Mouse (Mus musculus): Measurements from ENCODE around the gene Asic2. TPM values are rescaled to one million over a fixed set of nuclear protein-coding genes. Genes with fewer than 3 reads are reported as not detected.

Gene Asic2
- total RNA-seq, 4 experiments from 2014 or later, result 0.13 to 1.5 (median 0.41) TPM

DNA sequence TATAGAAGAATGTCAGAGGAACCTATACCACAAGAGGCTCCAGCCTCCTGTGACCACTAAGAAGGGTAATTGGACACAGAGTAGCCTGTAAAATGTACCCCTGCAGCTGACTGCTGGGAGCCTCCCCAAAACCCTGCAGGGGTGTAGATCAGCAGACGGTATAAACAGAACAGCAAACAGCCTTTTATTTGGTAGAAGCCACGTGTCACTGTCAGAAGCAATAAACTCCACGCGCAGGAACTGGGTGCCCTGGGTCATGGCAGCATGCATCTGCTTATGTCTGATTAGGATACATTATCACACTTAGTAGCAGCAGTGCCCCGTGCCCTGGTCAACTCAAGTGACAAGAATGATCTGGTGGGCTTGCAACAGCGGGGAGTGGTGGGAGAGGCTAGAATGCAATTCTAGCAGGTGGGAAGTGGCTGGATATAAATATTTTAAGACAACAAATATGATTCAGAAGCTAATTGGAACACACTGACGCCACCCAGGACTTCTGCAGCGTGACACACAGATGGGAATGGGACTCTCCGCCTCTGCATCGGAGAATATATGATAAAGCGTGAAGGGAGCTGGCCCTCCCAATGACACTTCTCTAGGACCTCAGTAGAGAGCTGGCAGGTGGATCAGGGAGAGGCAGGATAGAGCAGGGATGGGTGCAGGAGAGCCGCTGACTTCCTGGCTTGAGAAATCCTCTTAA is 912.7 kb downstream of the Asic2 start:
- DNase-seq (ENCODE audit: low spot score in 2 of 2), result no peak

DNA sequence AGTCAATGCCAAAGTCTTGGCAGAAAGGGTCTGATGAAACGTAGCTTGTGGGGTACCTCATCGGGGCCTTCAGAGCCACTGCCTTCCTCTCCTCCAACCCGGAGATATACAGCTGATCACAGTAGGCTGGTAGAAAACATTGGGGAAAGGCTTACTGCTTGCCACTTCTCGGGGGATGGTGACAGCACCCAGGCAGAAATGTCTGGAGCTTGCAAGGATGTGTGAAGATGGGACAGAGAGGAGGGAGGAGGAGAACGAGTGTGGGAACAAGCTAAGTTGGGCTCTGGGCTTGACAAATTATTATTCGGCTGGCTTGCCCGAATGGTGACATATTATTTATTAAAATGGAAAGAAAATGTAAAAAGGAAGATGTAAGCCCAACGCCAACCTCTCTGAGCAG is 914.4 kb downstream of the Asic2 start:
- no peak for DNase-seq (ENCODE audit: low spot score in 2 of 2)

DNA sequence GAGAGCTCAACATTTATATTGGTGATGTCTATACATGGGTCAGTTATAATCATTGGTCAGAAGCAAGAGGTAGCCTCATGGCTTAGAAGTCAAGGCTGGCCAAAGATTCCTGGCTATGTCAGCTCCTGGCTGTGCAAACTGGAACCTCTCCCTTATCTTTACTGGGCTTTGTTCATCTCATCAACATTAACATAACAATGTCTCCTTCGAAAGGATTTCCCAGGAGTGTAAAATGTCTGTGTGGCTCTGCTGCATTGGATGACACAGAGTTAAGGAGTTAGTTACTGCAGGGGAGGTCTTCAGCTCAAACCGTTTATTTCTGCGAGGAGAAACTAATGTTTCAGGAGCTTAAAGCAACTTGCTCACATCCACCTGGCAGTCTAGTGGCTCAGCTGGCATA is 926.6 kb downstream of the Asic2 start:
- no peak for DNase-seq (ENCODE audit: low spot score in 2 of 2)

DNA sequence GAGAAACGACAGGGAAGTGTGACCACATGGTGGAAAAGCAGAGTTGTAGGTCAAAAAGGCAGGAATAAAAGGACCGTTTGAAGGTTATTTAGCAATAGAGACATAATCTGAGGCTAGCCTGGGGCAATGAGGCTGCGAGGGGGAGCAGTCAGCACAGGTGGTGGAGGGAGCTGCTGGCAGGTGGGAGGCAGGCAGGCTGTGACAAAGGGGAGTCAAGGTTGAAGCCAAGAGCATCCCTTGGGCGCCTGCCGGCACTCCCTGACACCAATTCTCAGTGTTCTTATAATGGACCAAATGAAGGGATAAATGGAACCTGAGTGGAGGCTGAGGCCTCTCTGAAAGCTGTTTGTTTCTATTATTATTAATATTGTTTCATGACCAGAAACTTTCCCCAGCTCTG is 928.3 kb downstream of the Asic2 start:
- DNase-seq (ENCODE audit: low spot score in 2 of 2), result no peak

DNA sequence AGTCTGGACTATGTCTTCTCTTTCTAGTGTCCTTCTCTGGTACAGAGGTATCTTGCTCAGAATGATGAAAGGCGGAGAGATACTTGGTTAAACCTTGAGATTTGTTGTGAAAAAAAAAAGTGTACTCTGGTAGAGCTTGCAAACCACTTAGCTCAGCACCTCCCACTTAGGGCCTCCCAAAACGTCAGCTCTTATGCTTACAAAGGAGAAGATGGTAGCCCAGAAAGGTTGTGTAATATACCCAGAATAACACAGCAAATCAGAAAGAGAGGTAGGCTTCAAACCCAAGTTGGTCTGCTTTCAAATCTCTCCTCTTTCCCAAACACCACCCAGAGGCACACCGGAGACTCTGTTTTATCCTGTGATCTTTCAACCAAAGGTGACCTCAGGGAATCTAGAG is 936.1 kb downstream of the Asic2 start:
- DNase-seq (ENCODE audit: low spot score in 2 of 2), result no peak

DNA sequence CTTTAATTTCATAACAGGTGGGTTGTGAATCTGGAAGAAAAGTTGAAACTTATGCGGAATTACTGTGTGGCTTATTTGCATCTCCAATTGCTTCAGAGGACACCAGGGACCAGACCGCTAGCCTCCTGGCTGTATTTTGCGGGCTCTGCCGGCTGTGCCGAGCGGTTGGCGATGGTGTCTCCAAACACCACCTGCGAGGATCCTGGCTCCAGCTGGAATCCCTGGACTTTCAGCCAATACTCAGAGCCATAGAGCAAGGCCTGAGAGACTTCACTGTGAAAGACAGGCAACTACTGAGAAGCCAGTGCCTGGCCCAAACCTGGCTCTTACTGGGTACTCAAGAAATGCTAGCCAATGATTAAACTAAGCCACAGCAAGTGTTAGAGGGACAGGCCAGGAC is 953.5 kb downstream of the Asic2 start:
- DNase-seq (ENCODE audit: low spot score in 2 of 2), result no peak

DNA sequence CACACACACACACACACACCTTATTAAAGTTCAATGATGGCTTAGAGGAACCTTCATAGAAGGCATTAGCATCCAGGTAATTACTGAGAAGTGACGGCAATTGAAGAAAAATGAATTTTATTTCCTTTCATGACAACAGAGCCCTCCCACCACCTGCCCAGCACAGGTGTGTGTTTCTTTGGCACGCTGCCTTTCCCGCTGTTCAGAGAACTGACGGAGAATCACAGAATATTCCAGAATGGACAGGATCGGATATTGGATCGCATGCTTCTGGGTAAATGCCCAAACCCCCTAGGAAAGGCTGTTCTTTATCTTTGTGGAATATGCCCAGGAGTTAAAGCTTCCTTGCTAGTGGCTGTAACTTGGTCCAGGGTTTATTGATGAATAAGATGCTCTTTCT is 954.8 kb downstream of the Asic2 start:
- DNase-seq (ENCODE audit: low spot score in 2 of 2), result no peak

DNA sequence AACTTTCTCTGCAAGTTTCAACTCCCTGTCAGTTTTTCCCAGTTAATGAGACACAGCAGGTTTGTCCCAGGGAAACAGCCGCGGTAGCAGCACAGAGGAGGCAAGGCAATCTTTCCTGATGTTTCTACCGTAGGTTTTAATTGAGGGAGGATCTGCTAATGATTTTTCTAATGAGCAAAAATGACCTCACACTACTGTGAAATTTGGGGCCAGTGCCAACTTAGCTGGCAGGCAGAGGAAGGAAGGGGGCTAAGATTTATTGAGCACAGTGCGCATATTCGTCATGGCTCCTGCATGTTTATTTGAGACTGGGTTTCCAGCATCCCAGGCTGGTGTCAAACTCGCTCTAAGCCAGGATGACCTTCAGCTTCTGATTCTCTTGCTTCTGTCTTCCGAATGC is 957.5 kb downstream of the Asic2 start:
- DNase-seq (ENCODE audit: low spot score in 2 of 2), result no peak

DNA sequence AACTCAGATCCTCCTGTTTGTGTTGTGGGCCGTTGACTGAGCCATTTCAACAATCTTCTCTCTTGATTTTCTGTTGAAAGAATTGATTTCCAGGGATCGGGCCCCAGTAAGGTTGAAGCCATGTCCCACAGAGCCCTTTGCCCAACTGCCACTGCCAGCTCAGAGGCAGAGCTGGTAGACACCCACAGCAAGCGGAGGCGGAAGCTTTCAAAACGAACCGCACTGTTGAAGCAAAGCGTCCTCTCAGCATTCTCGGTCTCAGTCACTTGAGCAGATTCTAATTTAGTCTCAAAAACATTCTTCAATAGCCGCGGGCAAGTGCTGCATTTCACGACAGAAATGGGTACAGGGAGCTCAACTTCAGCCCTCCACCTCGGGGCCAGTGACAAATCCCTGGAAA is 958.9 kb downstream of the Asic2 start:
- DNase-seq (ENCODE audit: low spot score in 2 of 2), result no peak

DNA sequence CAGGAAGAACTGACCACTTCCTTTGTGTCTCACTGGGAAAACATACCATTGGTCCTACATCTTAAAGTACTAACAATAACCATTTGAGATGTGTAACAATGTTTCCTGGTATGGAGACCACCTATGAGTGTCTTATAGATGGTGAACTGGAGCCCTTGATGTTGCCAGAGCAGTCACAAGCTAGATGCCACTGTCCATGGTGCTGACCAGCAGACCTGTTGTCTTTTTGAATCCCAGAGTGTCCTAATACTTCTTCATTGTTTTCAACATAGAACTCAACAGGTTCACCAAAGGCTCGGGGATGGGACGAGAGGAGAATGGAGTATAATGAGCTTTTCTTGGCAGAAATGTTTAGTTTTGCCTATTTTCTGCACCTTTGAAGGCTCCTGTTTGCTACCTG is 962.4 kb downstream of the Asic2 start:
- DNase-seq (ENCODE audit: low spot score in 2 of 2), result no peak

DNA sequence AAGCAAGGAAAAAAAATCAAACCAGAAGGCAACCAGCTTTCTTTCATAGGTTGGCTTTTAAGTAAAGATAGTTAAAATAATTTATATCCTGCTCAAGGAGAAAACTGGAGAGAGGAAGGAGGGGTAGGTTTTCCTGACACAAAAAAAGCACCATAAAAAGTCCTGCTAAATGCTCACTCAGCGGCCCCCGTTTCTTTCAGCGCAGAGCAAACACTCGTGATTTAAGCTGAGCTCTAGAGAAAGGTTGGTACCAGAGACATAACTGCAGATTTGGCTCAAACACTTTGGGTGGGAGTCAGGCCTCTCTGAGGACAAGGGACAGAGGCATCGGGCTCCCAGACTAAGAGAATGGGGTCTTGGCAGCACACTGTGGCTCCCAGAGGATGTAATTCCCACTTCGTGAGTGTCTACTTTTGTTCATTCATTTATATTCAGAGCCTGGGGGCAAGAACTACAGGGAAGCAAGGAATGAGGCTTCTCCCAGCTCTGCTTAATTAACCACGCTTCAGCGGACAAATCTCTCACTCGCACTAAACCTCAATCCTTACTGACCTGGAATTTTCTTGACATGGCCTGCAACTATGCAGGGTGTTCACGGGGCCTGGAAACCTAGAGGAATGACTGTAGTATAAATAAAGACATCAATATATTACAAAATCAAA is 965.4 kb downstream of the Asic2 start:
- no peak for DNase-seq (ENCODE audit: low spot score in 2 of 2)

DNA sequence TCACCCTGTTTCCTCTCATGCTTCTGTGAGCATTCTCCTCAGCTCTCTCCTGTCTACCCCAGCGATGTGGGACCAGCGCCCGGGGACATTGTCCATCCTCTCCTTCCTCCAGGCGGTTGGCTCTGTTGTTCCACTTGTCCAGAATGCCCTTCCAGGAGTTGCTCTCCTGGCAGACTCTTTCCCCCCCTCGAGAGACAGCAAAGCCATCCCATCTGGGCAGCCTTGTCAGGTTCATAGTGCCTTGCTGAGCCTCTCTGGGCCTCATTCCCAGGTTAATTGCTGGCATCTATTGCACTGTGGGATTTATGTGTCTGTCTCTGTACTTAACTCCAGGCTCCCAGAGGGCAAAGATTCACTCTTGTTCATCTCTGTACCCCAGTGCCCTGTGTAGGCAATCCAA is 972.6 kb downstream of the Asic2 start:
- no peak for DNase-seq (ENCODE audit: low spot score in 2 of 2)

DNA sequence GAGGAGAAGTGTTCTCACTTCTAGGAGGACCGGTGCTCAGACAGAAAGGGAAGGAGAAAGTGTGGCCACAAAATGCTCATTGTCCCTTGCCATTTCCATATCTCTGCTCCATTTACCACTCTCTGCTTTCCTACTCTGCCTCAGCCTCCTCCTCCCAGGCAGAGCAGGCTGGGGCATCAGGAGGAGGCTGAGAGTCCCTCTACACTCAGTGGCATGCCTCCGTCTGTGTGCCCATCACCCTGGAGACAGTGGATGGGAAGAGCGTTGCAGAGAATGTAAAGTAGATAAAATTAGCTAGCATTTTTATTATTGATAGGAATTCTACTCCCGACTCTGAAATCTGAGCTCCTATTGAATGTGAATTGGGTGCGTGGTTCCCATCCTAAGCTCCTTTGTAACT is 984.7 kb downstream of the Asic2 start:
- DNase-seq (ENCODE audit: low spot score in 2 of 2), result no peak

DNA sequence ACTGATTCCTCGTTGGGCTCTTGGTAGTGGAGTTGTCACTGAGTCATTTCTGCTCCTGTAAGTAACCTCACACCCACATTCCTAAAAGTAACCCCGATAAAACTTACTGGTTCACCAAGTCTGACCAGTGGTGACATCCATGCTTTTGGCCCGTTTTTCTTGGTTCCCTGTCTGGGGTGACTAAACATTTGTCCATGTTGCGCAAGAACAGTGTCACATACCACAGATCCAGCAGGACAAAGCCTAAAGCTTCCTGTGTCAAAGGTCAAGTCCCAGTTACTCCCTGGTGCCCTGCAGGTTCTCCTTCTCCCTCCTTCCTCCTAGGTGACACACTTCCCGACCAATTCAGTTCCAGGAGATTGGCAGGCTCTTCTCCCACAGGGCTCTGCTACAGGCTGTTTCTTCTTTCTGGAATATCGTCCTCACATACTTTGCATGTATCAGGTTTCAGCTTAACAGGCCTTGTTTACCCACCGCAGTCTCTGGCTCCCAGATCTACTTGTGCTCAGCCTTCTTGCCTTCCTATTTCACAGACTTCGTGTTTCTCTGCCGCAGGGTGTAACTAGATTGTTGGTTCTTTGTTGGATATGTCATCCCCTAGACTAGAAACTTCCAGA is 991.9 kb downstream of the Asic2 start:
- peak in 1 of 2 experiments; percentile 3 for DNase-seq (ENCODE audit: low spot score in 2 of 2)

DNA sequence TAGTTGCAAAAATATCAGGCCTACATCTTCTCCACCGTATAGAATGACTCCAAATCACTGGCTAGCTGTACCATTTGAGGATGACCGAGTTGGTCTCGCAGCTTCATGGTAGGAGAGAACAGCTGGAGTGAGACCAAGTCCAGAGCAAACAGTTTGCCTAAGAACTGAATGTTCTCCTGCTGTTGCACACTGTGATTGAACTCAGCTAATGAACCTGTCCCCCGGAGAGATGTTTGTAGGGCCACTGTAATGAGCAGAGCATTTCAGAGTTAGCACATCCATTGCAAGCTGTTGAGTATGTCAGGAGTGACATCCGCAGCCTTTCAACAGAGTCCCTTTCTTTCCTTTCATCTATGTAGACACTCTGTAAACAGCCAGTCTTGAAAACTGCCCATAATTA is 993.6 kb downstream of the Asic2 start:
- DNase-seq (ENCODE audit: low spot score in 2 of 2), result peak in 1 of 2 experiments; percentile 16

DNA sequence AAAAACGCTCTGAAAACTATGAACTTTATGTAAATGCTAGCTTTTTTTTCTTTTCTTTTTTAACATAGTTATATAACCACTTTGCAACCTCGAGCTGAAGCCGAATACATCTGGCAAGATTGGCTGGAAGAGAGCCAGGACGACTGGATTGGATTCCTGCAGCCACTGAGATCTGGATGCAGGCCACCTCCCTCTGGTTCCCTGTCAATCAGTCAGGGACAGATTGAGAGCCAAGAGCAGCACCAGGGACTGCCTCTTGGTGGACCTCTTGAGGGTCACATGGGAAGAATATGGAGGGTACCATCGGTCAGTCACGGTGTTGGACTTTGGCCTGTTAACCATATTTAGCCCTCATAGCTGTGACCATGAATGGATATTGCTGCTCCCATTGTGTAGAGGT is 994.3 kb downstream of the Asic2 start:
- DNase-seq (ENCODE audit: low spot score in 2 of 2), result peak; percentile 40 to 61

DNA sequence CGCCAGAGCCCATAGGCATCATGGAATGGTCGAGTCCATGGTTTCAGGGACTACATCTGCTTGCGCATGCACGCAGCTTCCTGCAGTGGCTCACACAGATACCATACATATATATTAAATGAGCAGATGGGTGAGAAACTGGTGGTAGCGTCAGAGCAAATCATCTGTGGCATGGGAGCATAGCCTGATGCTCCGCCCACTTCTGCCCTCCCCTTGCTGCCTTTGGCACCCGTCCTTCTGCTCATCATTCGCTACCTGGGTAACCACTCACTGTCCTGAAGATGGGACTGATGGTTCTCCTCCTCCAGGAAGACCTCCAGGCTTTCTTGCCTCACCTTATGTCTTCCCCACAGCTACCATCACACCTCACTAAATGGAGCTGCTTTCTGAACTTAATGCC is 995.0 kb downstream of the Asic2 start:
- no peak for DNase-seq (ENCODE audit: low spot score in 2 of 2)

DNA sequence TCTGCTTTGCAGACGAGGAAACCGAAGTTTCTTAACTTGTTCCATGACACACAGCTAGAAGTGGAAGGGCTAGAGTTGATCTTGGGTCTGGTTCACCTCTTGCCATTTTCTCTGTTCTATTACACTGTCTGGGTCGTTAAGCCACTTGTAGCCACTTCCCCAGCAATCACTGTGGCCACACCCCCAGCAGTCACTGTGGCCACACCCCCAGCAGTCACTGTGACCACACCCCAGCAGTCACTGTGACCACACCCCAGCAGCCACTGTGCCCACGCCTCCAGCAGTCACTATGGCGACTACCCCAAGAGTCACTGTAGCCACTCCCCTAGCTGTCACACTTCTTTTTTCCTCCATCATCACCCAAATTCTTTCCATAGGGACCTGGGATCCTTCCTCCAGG is 1000.7 kb downstream of the Asic2 start:
- DNase-seq (ENCODE audit: low spot score in 2 of 2), result no peak

DNA sequence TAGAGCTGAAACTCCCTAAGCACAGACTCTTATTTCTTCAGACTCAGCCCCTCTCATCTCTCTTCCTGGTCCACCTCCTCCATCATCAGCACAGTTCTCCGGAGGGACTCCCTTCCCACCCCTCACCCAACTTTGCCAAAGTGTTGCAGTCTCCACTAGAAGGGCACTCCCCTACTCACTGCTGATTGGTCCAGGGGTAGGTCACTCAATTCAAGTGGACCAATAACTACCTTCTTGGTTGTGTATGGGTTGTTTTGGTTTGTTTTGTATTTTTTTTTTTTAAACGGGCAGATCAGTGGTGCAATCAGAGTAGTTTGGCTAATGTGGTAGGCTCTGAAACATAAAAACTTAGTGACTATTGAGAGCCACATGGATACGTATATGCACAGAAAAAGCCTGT is 1002.2 kb downstream of the Asic2 start:
- DNase-seq (ENCODE audit: low spot score in 2 of 2), result no peak

DNA sequence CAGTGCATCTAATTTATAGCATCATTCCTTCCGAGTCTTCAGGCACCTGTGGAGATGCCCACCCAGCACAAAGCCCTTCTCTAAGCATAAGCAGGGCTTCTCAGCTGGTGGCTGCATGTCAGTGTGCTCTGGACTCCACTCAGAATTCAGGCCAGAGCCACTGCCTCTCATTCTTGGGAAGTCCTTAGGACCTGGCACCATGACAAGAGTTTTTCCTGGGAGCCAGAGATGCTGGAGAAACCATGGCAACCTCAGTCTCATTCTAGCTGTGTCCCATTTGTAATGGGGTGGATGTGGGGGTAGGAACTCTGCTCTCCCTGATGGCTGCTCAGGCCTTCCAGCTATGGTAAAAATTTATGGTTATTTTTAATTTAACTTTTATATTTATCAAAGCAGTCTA is 1006.9 kb downstream of the Asic2 start:
- DNase-seq (ENCODE audit: low spot score in 2 of 2), result no peak

DNA sequence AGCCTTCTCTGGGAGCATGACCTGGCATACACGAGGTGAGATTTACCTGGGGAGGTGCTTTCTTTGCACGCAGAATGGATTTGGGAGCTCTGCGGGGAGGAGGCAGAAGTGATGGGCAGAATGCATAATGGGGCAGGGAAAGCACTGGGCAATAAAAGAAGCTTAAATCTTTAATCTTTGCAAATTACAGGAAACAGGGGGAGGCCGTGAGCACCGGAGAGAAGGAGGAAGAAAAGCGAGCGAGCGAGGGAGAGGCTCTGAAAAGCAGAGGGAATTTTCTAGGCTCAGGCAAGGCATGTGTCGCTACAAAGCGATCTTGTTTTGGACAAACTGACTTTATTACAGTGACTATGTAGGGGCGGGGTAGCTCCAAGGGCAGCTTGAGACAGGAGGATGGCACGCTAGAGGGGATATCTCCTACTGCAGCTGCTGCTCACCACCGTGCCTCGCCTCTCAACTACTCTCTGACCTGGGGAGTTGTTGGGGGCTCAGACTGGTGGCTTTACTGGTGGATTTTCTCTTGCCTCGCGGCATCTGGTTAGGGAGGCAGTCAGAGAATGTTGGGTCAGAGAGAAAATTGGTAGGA is 1010.1 kb downstream of the Asic2 start:
- no peak for DNase-seq (ENCODE audit: low spot score in 2 of 2)

DNA sequence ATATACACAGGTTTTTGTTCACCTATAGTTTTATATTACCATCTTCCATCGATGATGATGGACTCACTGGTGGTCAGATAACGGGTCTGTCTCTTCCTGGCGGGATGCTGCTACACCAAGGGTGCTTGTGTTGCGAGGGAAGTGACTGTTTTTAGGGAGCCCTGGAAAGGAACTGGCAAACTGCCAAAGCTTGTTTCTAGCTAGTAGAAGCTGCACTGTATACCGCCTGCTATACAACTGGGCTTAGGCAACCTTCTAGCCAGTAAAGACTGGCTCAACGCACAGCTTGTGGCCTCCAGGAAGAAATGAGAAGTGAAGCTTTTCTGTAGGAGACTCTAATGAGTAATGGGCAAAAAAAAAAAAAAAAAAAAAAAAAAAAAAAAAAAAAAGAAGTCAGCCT is 1012.3 kb downstream of the Asic2 start:
- no peak for DNase-seq (ENCODE audit: low spot score in 2 of 2)

DNA sequence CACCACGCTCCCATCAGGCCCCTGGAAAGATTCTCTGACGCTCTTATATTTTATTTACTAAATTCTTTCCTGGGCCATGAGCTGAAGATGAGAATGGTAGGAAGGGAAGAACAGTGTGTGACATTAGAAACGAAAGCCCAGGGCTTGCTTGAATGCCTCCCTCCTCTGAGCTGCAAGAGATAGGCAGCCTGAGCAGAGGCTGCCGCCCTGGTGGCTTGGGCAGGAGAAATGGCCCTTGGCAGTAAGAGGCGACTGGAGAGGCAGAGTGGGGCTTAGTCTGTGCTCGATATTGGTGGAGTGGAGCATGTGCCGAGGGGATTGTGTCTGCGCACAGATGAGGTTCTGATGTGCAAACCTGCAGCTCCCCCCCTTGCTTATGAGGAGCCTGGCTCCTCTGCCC is 1014.1 kb downstream of the Asic2 start:
- no peak for DNase-seq (ENCODE audit: low spot score in 2 of 2)
